Mouse (Mus musculus) liver, embryonic 14 days (tissue): Measurements from ENCODE around the gene Orai1. TPM values are rescaled to one million over a fixed set of nuclear protein-coding genes. Genes with fewer than 3 reads are reported as not detected.

Source experiments
- polyA plus RNA-seq: library from polyadenylated mRNA; depleted of rRNA; stranded (reverse); fragments of >200 nt; gene quantifications from 2 replicates; pipeline ENCODE4 v1.2.3, GENCODE M21; 2012; rRNA removed

The Orai1 gene
- 5.8 and 7.5 TPM in 2 replicates for polyA plus RNA-seq

DNA sequence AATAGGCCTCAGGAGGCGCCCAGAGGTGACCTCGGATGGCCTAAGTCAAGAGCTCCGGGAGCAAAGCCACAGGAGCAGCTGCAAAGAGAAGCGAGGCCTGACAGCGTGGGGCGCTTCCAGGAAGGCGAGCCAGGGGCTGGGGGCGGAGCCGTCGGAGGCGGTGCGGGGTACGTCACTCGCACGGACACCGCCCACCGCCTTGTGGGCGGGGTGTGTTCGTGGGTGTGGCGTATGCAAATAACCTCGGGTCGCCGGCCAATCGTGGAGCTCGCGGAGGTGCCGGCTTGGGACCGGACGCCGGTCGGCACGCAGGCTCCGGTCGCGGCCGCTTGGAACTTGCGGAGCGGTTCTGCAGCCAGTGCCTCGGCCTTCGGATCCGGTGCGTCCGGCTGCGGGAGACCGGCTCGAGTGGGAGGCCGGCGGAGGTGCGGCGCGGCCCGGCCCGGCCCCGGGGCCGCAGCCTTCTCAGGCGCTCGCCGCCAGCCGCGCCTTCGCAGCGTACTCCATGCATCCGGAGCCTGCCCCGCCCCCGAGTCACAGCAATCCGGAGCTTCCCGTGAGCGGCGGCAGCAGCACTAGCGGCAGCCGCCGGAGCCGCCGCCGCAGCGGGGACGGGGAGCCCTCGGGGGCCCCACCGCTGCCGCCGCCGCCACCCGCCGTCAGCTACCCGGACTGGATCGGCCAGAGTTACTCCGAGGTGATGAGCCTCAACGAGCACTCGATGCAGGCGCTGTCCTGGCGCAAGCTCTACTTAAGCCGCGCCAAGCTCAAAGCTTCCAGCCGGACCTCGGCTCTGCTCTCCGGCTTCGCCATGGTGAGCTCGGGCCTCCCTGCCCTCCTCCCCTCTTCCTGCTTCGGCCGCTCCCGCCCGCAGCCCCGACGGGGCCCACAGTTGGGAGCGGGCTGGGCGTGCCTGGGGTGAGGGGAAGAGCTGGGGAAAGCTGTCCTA is at the start of gene Orai1:
TSS of gene Orai1 (plus strand) at position 322 of the 949 bp plus-strand sequence.

DNA sequence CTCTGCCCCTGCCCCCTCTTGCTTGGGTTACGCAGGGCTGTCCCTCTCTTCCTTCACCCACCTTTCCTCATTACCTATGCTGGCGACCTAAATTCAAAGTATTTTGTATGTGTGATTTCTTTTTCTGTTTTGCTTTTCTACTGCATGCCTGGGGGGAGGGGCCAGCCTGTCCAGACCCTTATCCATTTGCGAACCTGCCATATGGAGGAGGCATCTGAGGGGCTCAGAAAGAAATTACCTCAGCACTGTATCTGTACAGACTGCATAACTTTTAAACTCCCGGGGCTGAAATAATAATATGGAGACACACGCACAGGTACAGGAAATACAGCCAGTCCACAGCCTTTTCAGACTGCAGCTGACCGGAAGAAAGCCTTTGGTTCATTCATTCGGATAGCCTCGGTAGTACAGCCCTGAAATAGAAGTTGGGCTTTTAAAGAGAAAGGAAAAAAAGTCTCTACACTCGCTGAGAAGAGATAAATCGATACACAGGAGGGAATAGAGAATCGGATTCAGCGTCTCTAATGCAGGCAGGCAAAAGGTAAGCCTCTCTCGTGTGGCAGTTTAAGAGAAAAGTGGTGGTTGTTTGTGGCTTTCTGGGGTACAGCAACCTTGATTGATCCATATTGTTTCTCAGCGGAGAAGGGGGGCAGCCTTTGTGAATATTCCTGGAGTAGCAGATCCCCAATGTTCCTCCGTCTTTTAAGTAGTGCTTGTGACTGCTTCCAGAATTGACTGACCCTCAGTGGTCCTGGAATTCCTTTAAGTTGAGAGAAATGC is 25.1 kb upstream of the Orai1 start, which contains the start of gene Kdm2b:
TSS of gene Kdm2b (minus strand) at position 273 of the 780 bp plus-strand sequence.

DNA sequence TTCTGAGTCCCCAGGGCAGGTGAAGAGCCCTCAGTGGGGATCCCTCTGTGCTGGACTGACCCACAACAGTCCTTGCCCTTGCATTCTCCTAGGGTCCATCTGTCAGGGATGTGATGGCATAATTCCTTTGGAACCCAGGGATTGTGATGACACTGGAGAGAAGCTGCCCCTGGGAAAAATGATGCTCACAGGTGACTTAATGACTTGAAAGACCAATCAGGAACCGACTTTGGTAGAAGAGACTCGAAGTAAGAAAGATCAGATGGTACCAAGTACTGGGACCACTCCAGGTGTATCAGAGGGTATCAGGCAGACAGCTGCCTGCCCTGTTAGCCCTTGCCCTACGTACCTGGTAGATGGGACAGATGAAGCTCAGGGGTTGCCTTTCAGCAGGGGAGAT is 32.0 kb downstream of the Orai1 start, which contains the start of gene Morn3:
TSS of gene Morn3 (minus strand) at position 101 of the 400 bp plus-strand sequence.

DNA sequence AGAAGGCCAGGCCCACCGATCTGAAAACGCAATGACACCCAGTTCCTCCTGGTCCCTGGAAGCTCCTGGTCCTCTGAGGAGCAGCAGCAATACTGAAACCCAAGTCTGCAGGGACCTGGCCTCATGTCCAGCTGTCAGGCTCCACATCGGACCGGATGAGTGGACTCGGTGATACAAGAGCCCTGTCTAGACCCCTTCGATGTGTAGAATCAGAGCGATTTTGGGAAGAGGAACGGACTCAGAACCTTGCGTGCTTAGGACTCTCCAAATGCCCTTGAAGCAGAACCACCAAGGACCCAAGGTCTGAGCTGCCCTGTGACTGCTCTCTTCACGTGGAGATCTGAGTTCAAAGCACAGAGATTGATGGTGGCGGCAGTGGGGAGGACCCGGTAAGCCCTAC is 53.2 kb downstream of the Orai1 start, which contains the start of gene Tmem120b:
TSS of gene Tmem120b (plus strand) at position 301 of the 400 bp plus-strand sequence.

Other genes starting within 250 kb of the Orai1 start
- 5.0 and 6.4 TPM in 2 replicates for gene Camkk2, start 235.7 kb upstream of the Orai1 start, polyA plus RNA-seq
- gene Anapc5, start 193.7 kb upstream of the Orai1 start, polyA plus RNA-seq: 163 and 183 TPM in 2 replicates
- 6.5 and 7.2 TPM in 2 replicates for gene Rnf34, start 165.0 kb upstream of the Orai1 start, polyA plus RNA-seq
- gene Kdm2b, start 25.3 kb upstream of the Orai1 start, polyA plus RNA-seq: 9.4 and 10.3 TPM in 2 replicates
- gene Morn3, start 31.9 kb downstream of the Orai1 start, polyA plus RNA-seq: not detected in 2 replicates
- gene Tmem120b, start 53.3 kb downstream of the Orai1 start, polyA plus RNA-seq: 16.6 and 21.1 TPM in 2 replicates
- 1.5 and 1.8 TPM in 2 replicates for gene Rhof, start 117.6 kb downstream of the Orai1 start, polyA plus RNA-seq
- 1.8 and 2.9 TPM in 2 replicates for gene Setd1b, start 127.1 kb downstream of the Orai1 start, polyA plus RNA-seq
- gene Psmd9, start 154.3 kb downstream of the Orai1 start, polyA plus RNA-seq: 24.9 and 27.4 TPM in 2 replicates
- 27.3 and 27.5 TPM in 2 replicates for gene Hpd, start 167.7 kb downstream of the Orai1 start, polyA plus RNA-seq
- 0.10 and 0.13 TPM in 2 replicates for gene Wdr66, start 237.0 kb downstream of the Orai1 start, polyA plus RNA-seq